Mouse (Mus musculus) midbrain, embryonic 11.5 days (tissue): ENCODE results near the gene Gm45785. TPM values are rescaled to one million over a fixed set of nuclear protein-coding genes. Genes with fewer than 3 reads are reported as not detected.
A peak's percentile ranks its signal among the peaks of the same experiment; 100 is the strongest.

ENCODE experiments used
- ATAC-seq: fragments of 200-750 bp; cut with Nextera tagmentation; 2 replicates; pipeline ENCODE4 v1.8.0; 2017; ENCODE audit warnings: moderate TSS enrichment, moderate library complexity; ENCODE audit not compliant: low FRiP score
- DNase-seq: peaks from one replicate; pipeline ENCODE4 v3.0.0; 2015; ENCODE audit warnings: low spot score; ENCODE audit errors: missing footprints
- H3K27ac ChIP-seq: fragments of 300-500 bp; sonication (generic); 2 replicates; pipeline ENCODE4 v1.5.1; 2014; ENCODE audit warnings: low read depth, low read length
- H3K27me3 ChIP-seq: fragments of 300-500 bp; sonication (generic); 2 replicates; pipeline ENCODE4 v1.6.1; 2014; ENCODE audit warnings: mild to moderate bottlenecking, low read length, moderate library complexity, mixed read lengths; ENCODE audit not compliant: control insufficient read depth, insufficient read depth
- H3K36me3 ChIP-seq: fragments of 300-500 bp; sonication (generic); 2 replicates; pipeline ENCODE4 v1.6.1; 2014; ENCODE audit warnings: mild to moderate bottlenecking, low read length, moderate library complexity, mixed read lengths; ENCODE audit not compliant: control insufficient read depth, insufficient read depth
- H3K4me1 ChIP-seq: fragments of 300-500 bp; sonication (generic); 2 replicates; pipeline ENCODE4 v1.6.1; 2014; ENCODE audit warnings: low read length; ENCODE audit not compliant: control insufficient read depth, insufficient read depth
- H3K4me2 ChIP-seq: fragments of 300-500 bp; sonication (generic); 2 replicates; pipeline ENCODE4 v1.6.1; 2014; ENCODE audit warnings: mild to moderate bottlenecking, moderate library complexity
- H3K4me3 ChIP-seq: fragments of 300-500 bp; sonication (generic); 2 replicates; pipeline ENCODE4 v1.5.1; 2014; ENCODE audit warnings: low read depth, low read length
- H3K9ac ChIP-seq: fragments of 300-500 bp; sonication (generic); 2 replicates; pipeline ENCODE4 v1.6.1; 2014; ENCODE audit warnings: low read length
- H3K9me3 ChIP-seq: fragments of 300-500 bp; sonication (generic); 2 replicates; pipeline ENCODE4 v1.6.1; 2016; ENCODE audit warnings: low read length; ENCODE audit not compliant: control insufficient read depth
- WGBS: fragments of 180-500 bp; shearing (Covaris S2); extraction: QIAGEN DNeasy Blood & Tissue Kit; methylation state at CpG from one replicate; pipeline ENCODE4 v1.1.7; 2014; 5-methylcytosine and 5-hydroxymethylcytosine counted together
- polyA plus RNA-seq: library from polyadenylated mRNA; unstranded; fragments of >200 nt; fragmentation: Nextera tagmentation; extraction: Ambion mirVana; gene quantifications from 2 replicates; pipeline ENCODE4 v1.2.1, GENCODE M21; 2014

The Gm45785 gene
- polyA plus RNA-seq, 1 experiment from 2014 or later: not detected

GRCm38 (mm10) chr7:140798212-140798611 is 57.9 kb downstream of the Gm45785 start:
- 0 out of 2 replicates have a peak, but pooled peaks have one; percentile 22 for ATAC-seq
- no peak overlapping the region for H3K4me2 ChIP-seq
- peak; percentile 35 for DNase-seq
- H3K27me3 ChIP-seq: no peaks in the 10 kb centered on the region
- WGBS: 60% methylated on average over 2 of the region's 2 CpGs
- no peaks in the 10 kb centered on the region for H3K4me1 ChIP-seq
- H3K4me3 ChIP-seq: no peak overlapping the region
- H3K36me3 ChIP-seq: no peaks in the 10 kb centered on the region
- no peaks in the 10 kb centered on the region for H3K9me3 ChIP-seq
- no peak overlapping the region for H3K27ac ChIP-seq
- no peak overlapping the region for H3K9ac ChIP-seq

DNA sequence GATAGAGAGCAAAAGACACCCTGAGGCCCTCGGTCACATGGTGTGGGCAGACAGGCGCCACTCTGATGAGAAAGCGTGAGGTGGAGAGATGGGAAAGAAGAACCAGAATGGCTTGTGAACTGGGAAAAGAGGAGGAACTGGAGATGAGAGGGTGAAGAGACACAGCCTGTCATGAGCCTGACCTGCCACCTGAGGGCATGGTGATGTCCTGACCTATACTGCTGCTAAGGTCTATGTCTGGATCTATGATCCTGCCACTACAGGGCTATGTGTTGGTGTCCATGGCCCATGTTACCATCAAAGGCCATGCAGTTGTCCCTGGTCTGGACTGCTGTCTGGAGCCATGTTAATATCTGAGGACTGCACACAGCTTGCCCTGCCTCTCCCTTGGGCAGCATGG is 58.5 kb downstream of the Gm45785 start:
- peak; percentile 8 for DNase-seq
- ATAC-seq: 0 out of 2 replicates have a peak, but pooled peaks have one; percentile 11
- no peak overlapping the region for H3K27ac ChIP-seq
- no peak overlapping the region for H3K4me2 ChIP-seq
- 92% methylated on average over 3 of the region's 3 CpGs for WGBS
- H3K9ac ChIP-seq: no peak overlapping the region
- H3K36me3 ChIP-seq: no peaks in the 10 kb centered on the region
- H3K9me3 ChIP-seq: no peaks in the 10 kb centered on the region
- H3K4me1 ChIP-seq: no peaks in the 10 kb centered on the region
- no peaks in the 10 kb centered on the region for H3K27me3 ChIP-seq
- no peak overlapping the region for H3K4me3 ChIP-seq

DNA sequence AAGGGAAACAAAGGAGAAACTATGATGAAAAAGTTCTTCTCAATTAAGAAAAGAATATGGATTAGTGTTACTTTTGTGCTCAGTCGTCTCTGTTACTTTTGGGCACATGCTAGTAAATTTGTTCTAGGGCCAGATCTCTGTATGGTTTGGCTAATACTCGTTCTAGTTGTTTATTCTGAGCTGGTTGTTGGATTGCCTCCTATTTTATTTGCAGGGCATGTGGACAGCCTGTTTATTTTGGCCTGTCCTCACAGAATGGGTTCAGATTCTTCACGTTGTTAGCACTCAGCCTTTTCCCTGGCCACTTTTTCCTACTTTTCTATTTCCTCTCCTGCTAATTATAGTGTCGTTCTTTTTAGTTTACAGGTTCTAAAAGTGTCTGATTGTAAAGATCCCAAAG is 62.6 kb downstream of the Gm45785 start:
- H3K27ac ChIP-seq: no peak overlapping the region
- DNase-seq (no peak), ATAC-seq (no peak)
- H3K9ac ChIP-seq: no peak overlapping the region
- no peaks in the 10 kb centered on the region for H3K4me1 ChIP-seq
- no peaks in the 10 kb centered on the region for H3K27me3 ChIP-seq
- 78% methylated on average over 4 of the region's 4 CpGs for WGBS
- no peaks in the 10 kb centered on the region for H3K36me3 ChIP-seq
- no peak overlapping the region for H3K4me2 ChIP-seq
- no peak overlapping the region for H3K4me3 ChIP-seq
- no peaks in the 10 kb centered on the region for H3K9me3 ChIP-seq

DNA sequence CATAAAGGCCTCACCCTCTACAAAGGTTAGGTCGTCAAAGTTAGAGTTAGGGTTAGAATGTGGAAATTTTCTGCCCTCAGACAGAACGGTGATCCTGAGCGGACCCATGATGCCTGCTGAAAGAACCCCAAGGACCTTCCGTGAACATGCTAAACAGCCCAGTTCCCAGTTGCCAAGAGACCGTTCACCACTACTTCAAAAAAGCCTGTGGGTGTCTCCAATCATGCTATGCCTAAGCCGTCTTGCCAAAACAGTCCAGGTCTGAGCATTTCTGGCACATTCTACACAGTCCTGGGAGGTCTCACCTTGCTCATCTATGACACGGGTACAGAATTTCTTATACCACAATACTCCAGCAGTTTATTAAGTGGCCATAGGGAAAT is 68.1 kb downstream of the Gm45785 start:
- H3K9ac ChIP-seq: no peak overlapping the region
- no peaks in the 10 kb centered on the region for H3K36me3 ChIP-seq
- no peak overlapping the region for H3K4me3 ChIP-seq
- no peaks in the 10 kb centered on the region for H3K27me3 ChIP-seq
- no peak overlapping the region for H3K4me2 ChIP-seq
- no peaks in the 10 kb centered on the region for H3K9me3 ChIP-seq
- ATAC-seq (no peak), DNase-seq (peak; percentile 17)
- no peak overlapping the region for H3K27ac ChIP-seq
- WGBS: 86% methylated on average over 7 of the region's 7 CpGs
- H3K4me1 ChIP-seq: no peaks in the 10 kb centered on the region

GRCm38 (mm10) chr7:140787406-140788052 is 68.6 kb downstream of the Gm45785 start, which contains the start of gene Syce1:
Gene Syce1, minus strand, starts transcription at chr7:140787852.
- ATAC-seq: 0 out of 2 replicates have a peak, but pooled peaks have one; percentile 33
- Histone ChIP-seq H3K4me1 (no peaks in the 10 kb centered on the region), H3K36me3 (no peaks in the 10 kb centered on the region), H3K9ac (no peak within 1 kb of the TSS), H3K4me2 (no peak within 1 kb of the TSS), H3K4me3 (no peak within 1 kb of the TSS), H3K9me3 (no peaks in the 10 kb centered on the region), H3K27ac (no peak within 1 kb of the TSS), H3K27me3 (no peaks in the 10 kb centered on the region)
- DNase-seq: peak; percentile 53
- WGBS: 87% methylated on average over 33 of the region's 33 CpGs

- DNase-seq (peak; percentile 44), ATAC-seq (no peak)
- no peaks in the 10 kb centered on the region for H3K36me3 ChIP-seq
- H3K27ac ChIP-seq: no peak overlapping the region
- WGBS: 86% methylated on average over 4 of the region's 4 CpGs
- no peaks in the 10 kb centered on the region for H3K27me3 ChIP-seq
- H3K4me1 ChIP-seq: no peaks in the 10 kb centered on the region
- H3K4me2 ChIP-seq: no peak overlapping the region
- no peaks in the 10 kb centered on the region for H3K9me3 ChIP-seq
- H3K4me3 ChIP-seq: no peak overlapping the region
- no peak overlapping the region for H3K9ac ChIP-seq
These were observed 75.6 kb downstream of the Gm45785 start for GRCm38 (mm10) chr7:140780548-140780947.

Other genes starting within 250 kb of the Gm45785 start
- gene Olfr61, start 227.4 kb downstream of the Gm45785 start, polyA plus RNA-seq: not detected in 2 replicates
- gene Olfr53, start 209.9 kb downstream of the Gm45785 start, polyA plus RNA-seq: not detected in 2 replicates
- gene Olfr539, start 196.4 kb downstream of the Gm45785 start, polyA plus RNA-seq: not detected in 2 replicates
- gene Olfr45, start 174.4 kb downstream of the Gm45785 start, polyA plus RNA-seq: not detected in 2 replicates
- not detected in 2 replicates for gene Olfr541, start 159.1 kb downstream of the Gm45785 start, polyA plus RNA-seq
- not detected in 2 replicates for gene Cyp2e1, start 92.6 kb downstream of the Gm45785 start, polyA plus RNA-seq
- 0.12 TPM in 1 of 2 replicates, not detected in the other for gene Syce1, start 68.5 kb downstream of the Gm45785 start, polyA plus RNA-seq
- gene Zfp941, start 34.2 kb downstream of the Gm45785 start, polyA plus RNA-seq: 5.4 and 7.1 TPM in 2 replicates
- gene Urah, start 21.3 kb downstream of the Gm45785 start, polyA plus RNA-seq: not detected in 2 replicates
- not detected in 2 replicates for gene Scgb1c1, start 10.8 kb downstream of the Gm45785 start, polyA plus RNA-seq
- not detected in 2 replicates for gene Odf3, start 8.5 kb downstream of the Gm45785 start, polyA plus RNA-seq
- gene Ric8a, start 626 bp upstream of the Gm45785 start, polyA plus RNA-seq: 60.4 and 65.5 TPM in 2 replicates
- 23.9 and 25.3 TPM in 2 replicates for gene Bet1l, start 1.2 kb upstream of the Gm45785 start, polyA plus RNA-seq
- 173 and 182 TPM in 2 replicates for gene Psmd13, start 25.6 kb upstream of the Gm45785 start, polyA plus RNA-seq
- 18.4 and 21.6 TPM in 2 replicates for gene Sirt3, start 26.0 kb upstream of the Gm45785 start, polyA plus RNA-seq
- not detected in 2 replicates for gene Cox8b, start 44.1 kb upstream of the Gm45785 start, polyA plus RNA-seq
- 0.08 and 0.21 TPM in 2 replicates for gene Nlrp6, start 64.6 kb upstream of the Gm45785 start, polyA plus RNA-seq
- gene Pgghg, start 85.1 kb upstream of the Gm45785 start, polyA plus RNA-seq: 10.2 and 12.5 TPM in 2 replicates
- gene Ifitm5, start 94.0 kb upstream of the Gm45785 start, polyA plus RNA-seq: 0.20 TPM in 1 of 2 replicates, not detected in the other
- gene Gm45717, start 99.6 kb upstream of the Gm45785 start, polyA plus RNA-seq: not detected in 2 replicates
- gene Ifitm2, start 99.7 kb upstream of the Gm45785 start, polyA plus RNA-seq: 198 and 207 TPM in 2 replicates
- gene Ifitm1, start 110.9 kb upstream of the Gm45785 start, polyA plus RNA-seq: 8.0 and 9.5 TPM in 2 replicates
- 13.5 and 14.0 TPM in 2 replicates for gene Ifitm3, start 154.4 kb upstream of the Gm45785 start, polyA plus RNA-seq
- gene Ifitm6, start 161.6 kb upstream of the Gm45785 start, polyA plus RNA-seq: not detected in 2 replicates
- not detected in 2 replicates for gene Gm17387, start 172.8 kb upstream of the Gm45785 start, polyA plus RNA-seq
- 18.8 and 19.5 TPM in 2 replicates for gene B4galnt4, start 204.8 kb upstream of the Gm45785 start, polyA plus RNA-seq
- gene Pkp3, start 221.9 kb upstream of the Gm45785 start, polyA plus RNA-seq: 0.82 and 0.84 TPM in 2 replicates
- gene Sigirr, start 244.2 kb upstream of the Gm45785 start, polyA plus RNA-seq: 1.2 and 1.8 TPM in 2 replicates